Mouse (Mus musculus): Measurements from ENCODE around the gene 2310009B15Rik. TPM values are rescaled to one million over a fixed set of nuclear protein-coding genes. Genes with fewer than 3 reads are reported as not detected.

2310009B15Rik gene
- total RNA-seq (2021) = 1 to 10 TPM; 8.9 to 10.0 TPM

DNA sequence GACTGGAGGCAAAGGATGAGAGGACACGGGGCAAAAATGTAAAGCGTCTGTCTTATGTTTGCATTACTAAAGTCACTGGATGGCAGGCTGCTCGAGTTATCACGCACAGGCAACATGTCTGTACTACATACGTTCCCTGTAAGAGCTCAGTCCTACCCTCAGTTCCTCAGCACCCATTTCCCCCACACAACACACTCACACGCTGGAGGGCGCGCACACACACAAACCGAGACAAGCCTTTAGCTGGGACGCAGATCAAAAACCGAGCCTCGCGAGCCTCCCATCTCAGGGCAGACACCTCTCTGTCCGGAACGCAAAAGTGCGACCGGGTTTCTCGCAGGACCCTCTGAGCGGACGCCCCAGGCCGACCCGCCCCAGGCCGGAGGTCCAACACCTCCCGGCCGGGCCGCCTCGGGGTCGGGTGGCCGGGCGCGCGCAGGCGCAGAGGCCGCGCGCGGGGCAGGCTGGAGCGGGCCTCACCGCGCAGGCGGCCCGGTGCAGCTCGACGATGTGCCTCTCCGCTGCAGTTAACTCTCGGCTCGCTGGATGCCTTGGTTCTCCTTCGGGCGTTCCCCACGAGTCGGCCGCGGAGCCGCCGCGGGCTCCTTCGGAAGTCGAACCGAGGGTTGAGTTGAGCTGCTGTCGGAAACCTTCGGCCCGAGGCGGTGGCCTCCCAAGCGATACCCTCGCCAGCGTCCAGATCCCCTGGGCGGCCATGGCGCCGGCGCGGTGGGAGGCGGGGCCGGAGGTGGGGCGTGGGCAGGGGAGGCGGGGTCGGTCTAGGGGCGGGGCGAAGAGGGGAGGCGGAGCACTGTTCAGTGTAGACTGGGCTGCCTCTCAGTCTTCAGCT is at the start of gene 2310009B15Rik:
Gene 2310009B15Rik (minus strand): TSS at position 752 of the 850 bp plus-strand sequence.
- intact Hi-C loops (cut with DNase I) = loop anchor here (5.0 kb wide), 2 partner anchors 106 to 226 kb away; partner anchors contain the start of gene Dennd1b
- peak; percentile 67 for DNase-seq (ENCODE audit: low spot score)

DNA sequence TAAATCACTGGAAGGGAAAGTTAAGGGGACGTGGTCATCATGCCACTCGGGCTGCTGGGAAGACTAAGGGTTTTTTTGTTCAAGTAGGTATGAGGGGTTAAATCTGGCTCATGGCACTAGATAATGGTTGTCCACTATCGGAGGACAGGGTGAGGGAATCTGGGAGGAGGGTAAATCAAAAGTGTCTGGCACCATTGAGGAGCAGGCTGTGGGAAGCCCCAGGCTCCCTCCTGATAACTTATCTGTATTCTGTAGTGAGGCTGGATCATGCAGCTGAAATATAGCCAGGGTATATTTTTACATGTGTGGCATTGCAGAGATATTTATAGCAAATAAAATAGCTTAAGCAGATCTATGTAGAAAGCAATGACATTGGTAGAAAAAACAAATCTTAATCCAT is 49.6 kb upstream of the 2310009B15Rik start:
- intact Hi-C loops (cut with DNase I) = no loop called here

GRCm38 (mm10) chr1:138905092-138905765 is 48.6 kb upstream of the 2310009B15Rik start:
- intact Hi-C loops (cut with DNase I) = no loop called here
- DNase-seq (ENCODE audit: low spot score) = no peak

More for the DNA sequence above, 49.6 kb upstream of the 2310009B15Rik start:
- no peak for DNase-seq (ENCODE audit: low spot score)

DNA sequence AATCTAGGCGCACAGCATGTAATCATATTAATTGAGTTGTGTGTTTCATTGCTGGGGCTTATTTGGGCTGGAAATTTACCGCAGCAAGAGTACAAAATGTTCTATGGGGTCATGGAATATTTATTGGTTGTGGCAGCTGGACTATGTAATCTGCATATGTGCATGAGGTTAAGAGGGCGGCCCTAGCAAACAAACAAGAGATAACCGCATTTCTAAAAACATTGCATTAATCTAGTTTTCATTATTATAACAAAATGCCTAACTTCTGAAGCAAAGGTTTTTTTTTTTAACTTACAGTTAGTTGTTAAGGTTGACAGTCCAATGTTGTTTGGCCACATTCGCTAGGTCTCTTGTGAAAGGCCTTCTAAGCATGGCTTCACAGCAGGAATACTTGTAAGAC is 47.2 kb upstream of the 2310009B15Rik start:
- intact Hi-C loops (cut with DNase I) = no loop called here
- no peak for DNase-seq (ENCODE audit: low spot score)

GRCm38 (mm10) chr1:138901431-138902117 is 44.9 kb upstream of the 2310009B15Rik start:
- intact Hi-C loops (cut with DNase I) = no loop called here

DNA sequence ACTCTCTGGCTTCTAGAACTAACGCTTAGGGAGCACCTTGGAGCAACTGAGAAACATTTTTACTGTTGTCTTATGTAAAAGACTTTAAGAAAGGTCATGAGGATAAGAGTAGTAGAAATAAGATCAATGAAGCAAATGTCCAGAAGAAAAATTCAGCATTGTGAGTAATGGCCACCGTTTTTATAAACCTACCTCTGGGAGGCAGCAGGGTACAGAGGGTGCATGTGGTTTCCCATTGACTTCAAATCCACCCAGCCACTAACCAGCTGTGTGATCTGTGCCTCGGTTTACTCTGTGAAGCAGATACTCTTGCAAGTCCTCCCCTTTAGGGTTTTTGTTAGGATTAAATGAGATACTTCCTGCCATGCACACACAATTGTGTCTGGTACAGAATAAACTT is 39.4 kb upstream of the 2310009B15Rik start:
- intact Hi-C loops (cut with DNase I) = no loop called here
- DNase-seq (ENCODE audit: low spot score) = no peak

More at GRCm38 (mm10) chr1:138901431-138902117, 44.9 kb upstream of the 2310009B15Rik start:
- no peak for DNase-seq (ENCODE audit: low spot score)

DNA sequence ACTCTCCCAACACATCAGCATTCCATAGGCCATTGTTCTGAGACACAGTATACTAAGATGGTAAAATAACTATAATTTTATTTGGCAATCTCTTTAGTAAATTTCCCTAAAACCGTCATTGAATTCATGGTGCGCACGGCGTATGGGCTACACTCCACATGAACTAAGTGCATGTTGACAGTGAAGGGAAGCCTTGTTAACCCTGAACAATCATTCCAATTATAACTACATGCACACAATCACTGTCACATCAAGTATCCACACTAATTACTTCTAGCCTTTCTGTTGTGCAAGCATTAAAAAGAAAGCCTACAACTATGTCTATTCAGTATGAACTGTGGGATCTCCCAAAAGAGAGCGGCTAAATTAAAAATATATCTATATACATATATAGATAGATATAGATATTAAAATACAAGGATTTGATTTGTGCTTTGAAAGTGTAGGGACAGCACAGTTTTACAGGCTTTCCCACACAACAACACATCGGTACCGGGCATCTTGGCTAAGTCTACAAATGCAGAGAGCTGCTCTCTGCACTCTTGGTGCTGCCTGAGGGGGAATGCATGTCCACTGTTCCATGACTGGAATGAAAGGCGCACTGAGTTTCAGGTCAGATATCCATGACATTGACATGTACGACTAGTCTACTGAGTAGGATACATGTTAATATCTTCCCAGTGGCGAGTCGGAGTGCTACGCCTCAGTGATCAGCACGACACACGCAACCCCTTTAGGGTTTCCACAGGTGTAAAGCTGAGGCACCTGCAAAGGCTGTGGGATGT is 21.0 kb upstream of the 2310009B15Rik start:
- intact Hi-C loops (cut with DNase I) = no loop called here
- DNase-seq (ENCODE audit: low spot score) = no peak

- DNase-seq (ENCODE audit: low spot score) = no peak
- intact Hi-C loops (cut with DNase I) = no loop called here
These were observed 19.9 kb upstream of the 2310009B15Rik start for GRCm38 (mm10) chr1:138876371-138877045.

DNA sequence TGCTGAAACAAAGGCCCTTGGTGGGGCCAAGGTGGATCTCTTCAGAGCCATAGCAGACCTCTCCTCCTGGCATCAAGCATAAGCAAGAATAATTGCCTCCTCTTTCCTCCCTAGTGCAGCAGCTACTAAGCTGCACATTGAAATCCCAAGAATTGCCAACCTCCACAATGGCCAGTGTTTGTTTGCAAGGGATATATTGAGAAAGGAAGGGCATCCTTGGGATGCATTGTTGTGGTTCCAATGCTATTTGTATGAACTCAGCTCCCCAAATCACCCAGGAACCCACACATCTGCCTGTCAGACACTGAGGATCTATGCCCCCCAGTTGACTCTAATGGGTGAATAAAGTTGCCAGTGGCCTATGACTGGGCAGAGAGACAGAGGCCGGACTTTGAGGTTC is 5.8 kb downstream of the 2310009B15Rik start:
- intact Hi-C loops (cut with DNase I) = no loop called here
- DNase-seq (ENCODE audit: low spot score) = no peak

GRCm38 (mm10) chr1:138850161-138850539 is 6.5 kb downstream of the 2310009B15Rik start:
- intact Hi-C loops (cut with DNase I) = no loop called here

DNA sequence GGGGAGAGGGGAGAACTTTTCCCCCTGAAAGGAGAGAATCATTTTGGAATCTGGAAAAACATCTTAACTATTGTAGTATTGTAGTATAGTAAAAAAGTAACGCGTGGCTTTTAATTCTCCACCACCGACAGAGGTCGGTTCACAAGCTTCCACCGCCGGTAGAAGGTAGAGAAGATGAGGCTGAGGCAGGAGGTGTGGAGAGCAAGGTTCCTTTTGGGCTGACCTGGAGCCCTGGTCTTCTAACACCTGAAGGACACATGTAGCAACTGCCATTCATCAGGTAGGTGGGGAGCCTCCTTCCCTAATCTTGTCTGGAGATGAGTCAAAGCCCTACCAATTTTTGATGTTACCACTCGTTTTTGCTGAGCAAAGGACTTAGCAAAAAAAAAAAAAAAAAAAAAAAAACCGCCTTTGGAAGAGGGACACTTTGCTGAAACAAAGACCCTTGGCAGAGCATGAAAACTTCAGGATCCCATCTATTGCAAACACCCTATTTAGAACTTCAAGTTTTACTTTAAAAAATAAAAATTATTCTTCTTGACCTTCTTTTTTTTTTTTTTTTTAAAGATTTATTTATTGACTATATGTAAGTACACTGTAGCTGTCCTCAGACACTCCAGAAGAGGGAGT is 7.0 kb downstream of the 2310009B15Rik start:
- DNase-seq (ENCODE audit: low spot score) = no peak
- intact Hi-C loops (cut with DNase I) = no loop called here

More at GRCm38 (mm10) chr1:138850161-138850539, 6.5 kb downstream of the 2310009B15Rik start:
- no peak for DNase-seq (ENCODE audit: low spot score)

DNA sequence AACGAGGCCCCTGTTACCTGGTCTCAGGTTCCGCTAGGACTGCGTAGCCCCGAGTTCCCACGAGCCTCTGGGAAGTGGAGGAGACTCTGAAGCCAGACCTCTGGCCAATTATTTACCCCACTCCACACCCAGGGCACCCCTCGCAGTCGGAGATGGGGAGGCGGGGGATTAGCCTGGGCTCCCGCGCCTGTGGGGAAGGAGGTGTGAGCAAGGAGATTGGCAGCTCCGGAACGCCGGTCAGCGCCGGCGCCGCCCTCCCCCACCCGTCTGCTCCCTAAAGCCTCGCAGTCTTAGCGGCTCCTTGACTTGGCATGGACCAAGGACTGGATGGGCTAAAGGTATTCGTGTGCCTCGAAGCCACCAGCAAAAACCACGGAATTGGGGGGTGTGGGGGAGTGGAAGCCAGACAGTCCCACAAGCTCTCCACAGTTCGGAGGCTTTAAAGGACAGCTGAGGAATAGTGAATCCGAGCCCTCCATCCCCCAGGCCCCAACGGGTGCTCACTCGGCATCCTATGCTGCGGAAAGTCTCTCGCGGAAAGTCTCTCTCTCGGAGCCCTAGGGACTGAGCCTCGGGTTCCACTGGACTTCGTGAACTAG is 8.0 kb downstream of the 2310009B15Rik start, which contains the start of gene Lhx9:
Gene Lhx9 (minus strand): TSS at position 67 of the 599 bp plus-strand sequence.
- DNase-seq (ENCODE audit: low spot score) = no peak
- intact Hi-C loops (cut with DNase I) = no loop called here

DNA sequence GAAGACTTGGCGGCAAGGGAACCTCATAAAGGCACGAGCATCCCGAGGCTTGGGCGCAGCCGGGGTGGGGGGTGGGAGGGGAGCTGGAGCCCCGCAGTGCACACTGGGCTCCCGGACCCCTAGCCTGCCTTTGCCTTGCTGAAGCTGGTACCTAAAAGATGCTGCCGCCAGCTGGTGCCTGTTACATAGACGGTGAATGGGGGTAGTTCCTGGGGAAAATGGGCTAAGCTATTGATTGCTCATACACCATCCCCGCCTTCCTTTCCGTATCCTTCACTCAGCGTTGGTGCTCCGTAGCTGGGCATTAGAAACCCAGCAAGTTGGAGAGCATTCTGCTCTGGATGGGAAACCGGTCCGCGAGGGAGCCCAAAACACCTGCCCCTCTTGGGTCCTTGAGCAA is 8.6 kb downstream of the 2310009B15Rik start:
- no peak for DNase-seq (ENCODE audit: low spot score)
- intact Hi-C loops (cut with DNase I) = no loop called here

DNA sequence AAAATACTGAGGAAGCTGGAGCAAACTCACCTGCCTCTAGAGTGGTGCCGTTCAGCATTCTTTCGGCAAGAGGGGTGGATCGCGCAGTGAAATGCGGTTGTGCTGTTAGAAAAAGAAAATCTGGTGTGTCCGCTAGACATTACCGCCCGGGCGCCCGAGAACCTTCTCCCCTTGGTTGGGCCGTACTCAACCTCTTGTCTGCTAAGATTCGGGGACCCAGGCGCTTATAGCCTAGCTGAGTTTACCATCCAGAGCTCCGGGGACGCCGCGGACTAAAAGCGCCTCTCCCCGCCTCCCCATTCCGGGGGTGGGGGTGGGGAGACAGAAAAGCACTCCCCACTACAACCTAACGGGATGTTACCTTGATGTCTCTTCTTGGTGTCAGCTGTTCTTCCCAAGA is 9.5 kb downstream of the 2310009B15Rik start:
- intact Hi-C loops (cut with DNase I) = no loop called here
- no peak for DNase-seq (ENCODE audit: low spot score)

DNA sequence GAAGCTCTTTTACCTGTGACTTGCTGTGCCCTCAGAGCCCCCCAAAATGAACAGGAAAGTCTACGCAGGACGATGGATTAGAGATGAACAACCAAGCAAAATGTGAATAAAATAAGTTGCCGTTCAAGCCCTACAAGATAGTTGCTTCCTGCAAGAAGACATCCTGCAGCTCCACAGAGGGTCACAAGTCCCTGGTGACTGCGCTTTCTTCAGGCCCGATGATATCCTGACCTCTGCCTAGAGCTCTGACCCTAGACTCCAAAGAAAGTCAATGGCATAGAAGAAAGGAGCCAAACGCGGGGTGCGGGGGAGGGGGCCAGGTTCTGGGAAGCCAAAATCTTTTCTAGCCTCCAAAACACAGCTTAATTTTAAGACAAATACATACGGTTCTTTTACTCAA is 10.1 kb downstream of the 2310009B15Rik start:
- DNase-seq (ENCODE audit: low spot score) = no peak
- intact Hi-C loops (cut with DNase I) = no loop called here

DNA sequence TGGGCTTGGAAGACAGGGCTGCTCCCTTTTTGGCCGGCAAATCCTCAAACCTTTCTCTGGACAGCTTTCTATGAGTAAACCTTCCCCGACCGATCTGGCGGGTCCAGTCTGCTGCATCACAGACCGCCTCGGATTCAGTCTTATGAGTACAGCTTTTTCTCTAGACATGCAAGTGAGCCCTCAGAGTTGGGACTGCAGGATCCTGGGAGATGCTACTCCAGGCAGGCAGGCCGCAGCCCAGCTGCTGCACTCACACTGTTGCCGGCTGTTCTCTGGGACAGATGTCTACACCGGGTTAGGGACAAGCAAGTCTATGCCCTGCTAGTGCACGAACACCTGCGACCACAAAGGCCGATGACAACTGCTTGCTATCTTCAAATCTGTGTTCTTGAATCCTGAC is 10.5 kb downstream of the 2310009B15Rik start:
- intact Hi-C loops (cut with DNase I) = no loop called here
- DNase-seq (ENCODE audit: low spot score) = no peak

DNA sequence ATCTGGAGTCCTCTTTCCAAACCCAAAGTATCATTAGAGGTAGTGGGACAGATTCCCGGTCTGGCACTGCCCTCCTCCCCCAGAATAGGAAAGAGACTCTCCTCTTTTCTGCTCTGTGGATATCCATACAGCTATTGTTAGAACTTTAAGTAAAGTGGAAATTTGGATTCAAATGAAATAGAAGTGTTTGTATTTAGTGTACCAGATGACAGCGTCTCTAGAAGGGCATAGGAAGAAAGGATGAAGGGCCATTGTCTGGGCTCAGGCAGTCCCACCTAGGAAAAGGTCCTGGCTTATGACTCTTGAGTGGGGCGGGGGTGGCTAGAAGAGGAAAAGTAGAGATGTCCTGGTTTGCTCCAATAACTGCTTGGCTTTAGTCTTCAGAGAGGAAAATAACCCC is 11.2 kb downstream of the 2310009B15Rik start:
- intact Hi-C loops (cut with DNase I) = no loop called here

GRCm38 (mm10) chr1:138844166-138844565 is 12.5 kb downstream of the 2310009B15Rik start:
- intact Hi-C loops (cut with DNase I) = loop anchor here (5.0 kb wide), 2 partner anchors 83 to 118 kb away; partner anchors contain the start of gene Dennd1b
- DNase-seq (ENCODE audit: low spot score) = no peak

More for the DNA sequence above, 11.2 kb downstream of the 2310009B15Rik start:
- no peak for DNase-seq (ENCODE audit: low spot score)
